Mouse (Mus musculus) neutrophil, adult 59 days (primary cell): ENCODE results near the gene Psg20. TPM values are rescaled to one million over a fixed set of nuclear protein-coding genes. Genes with fewer than 3 reads are reported as not detected.

Source experiments
- total RNA-seq, 2 experiments: library from RNA; stranded (reverse); gene quantifications; 1 replicate in 1 of 2; 2 replicates in 1 of 2; pipeline ENCODE4 v1.2.4; 2023

Gene Psg20
- total RNA-seq: not detected

DNA sequence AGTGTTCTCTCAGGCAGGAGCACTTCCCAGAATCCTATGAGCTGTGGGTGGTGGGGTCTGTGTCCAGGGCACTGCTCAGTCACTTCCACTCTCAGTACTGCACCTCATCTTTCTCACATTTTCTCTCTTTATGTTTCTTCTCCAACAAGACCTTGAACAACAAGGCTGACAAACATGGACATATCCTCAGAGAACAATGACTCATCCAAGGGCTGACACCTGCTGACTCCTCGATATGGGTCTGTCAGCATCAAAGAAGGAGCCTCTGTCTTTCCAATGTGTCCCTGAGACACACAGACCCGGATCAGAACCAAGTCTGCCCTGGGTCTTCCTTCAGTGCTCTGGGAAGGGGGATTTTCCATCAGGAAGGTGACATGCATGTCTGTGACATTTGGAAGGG, at the start of gene Psg20:
Gene Psg20 (minus strand): TSS at position 101 of the 400 bp plus-strand sequence.

DNA sequence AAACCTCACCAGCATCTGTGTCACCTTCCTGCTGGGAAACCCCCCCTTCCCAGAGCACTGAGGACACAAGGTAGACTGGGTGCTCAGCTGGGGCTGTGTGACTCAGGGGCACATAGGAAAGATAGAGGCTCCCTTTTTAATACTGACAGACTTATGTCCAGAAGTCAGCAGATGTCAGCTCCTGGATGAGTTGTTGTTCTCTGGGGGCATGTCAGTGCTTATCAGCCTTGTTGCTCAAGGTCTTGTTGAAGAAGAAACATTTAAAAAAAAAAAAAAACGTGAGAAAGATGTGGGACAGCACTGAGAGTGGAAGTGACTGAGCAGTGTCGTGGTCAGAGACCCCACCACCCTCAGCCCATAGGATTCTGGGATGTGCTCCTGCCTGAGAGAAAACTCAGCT, 31.8 kb upstream of the Psg20 start, which contains the start of gene Psg22:
Gene Psg22 (plus strand): TSS at position 301 of the 400 bp plus-strand sequence.

DNA sequence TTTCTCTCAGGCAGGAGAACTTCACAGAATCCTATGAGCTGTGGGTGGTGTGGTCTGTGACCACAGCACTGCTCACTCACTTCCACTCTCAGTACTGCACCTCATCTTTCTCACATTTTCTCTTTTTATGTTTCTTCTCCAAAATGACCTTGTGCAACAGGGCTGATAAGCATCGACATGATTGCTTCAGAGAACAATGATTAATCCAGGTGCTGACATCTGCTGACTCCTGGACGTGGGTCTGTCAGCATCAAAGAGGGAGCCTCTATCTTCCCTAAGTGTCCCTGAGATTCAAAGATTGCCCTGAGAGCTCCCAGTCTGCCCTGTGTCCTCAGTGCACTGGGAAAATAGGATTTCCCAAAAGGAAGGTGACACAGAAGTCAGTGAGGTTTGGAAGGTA, 29.4 kb downstream of the Psg20 start, which contains the start of gene Psg21:
Gene Psg21 (minus strand): TSS at position 101 of the 400 bp plus-strand sequence.

Other genes with a start within 250 kb of the Psg20 start
- not detected for gene Psg26, start 202.0 kb downstream of the Psg20 start, total RNA-seq
- not detected for gene Psg25, start 153.9 kb downstream of the Psg20 start, total RNA-seq
- gene Psg27, start 118.9 kb downstream of the Psg20 start, total RNA-seq: not detected
- not detected for gene Psg23, start 69.7 kb downstream of the Psg20 start, total RNA-seq
- gene Psg21, start 29.5 kb downstream of the Psg20 start, total RNA-seq: not detected
- gene Psg22, start 31.9 kb upstream of the Psg20 start, total RNA-seq: not detected
- not detected for gene Psg19, start 112.3 kb upstream of the Psg20 start, total RNA-seq
- not detected for gene Psg17, start 135.4 kb upstream of the Psg20 start, total RNA-seq
- not detected for gene Mill2, start 153.8 kb upstream of the Psg20 start, total RNA-seq
- gene Pglyrp1, start 185.1 kb upstream of the Psg20 start, total RNA-seq: 1,000 to 10,000 TPM; 1,995 to 2,284 TPM
- gene Ccdc61, start 224.2 kb upstream of the Psg20 start, total RNA-seq: 10 to 100 TPM; 11.5 to 13.9 TPM
- gene Nova2, start 239.7 kb upstream of the Psg20 start, total RNA-seq: under 1 TPM in 1 of 2 experiments, not detected in 1; 0.04 TPM